Mouse (Mus musculus) limb, embryonic 12.5 days (tissue): ENCODE measurements around the gene Ifitm10. TPM values are rescaled to one million over a fixed set of nuclear protein-coding genes. Genes with fewer than 3 reads are reported as not detected.
"Not testable (repeated sequence)": the region's sequence is repeated elsewhere in the genome, so short reads cannot be mapped to it uniquely, and the experiment has no call there.

Experiments
- ATAC-seq: fragments of 200-750 bp; cut with Nextera tagmentation; 2 replicates; pipeline ENCODE4 v1.8.0; 2017; ENCODE audit warnings: low read depth, moderate TSS enrichment; ENCODE audit not compliant: insufficient number of reproducible peaks, insufficient read depth, low FRiP score, low TSS enrichment
- H3K27ac ChIP-seq: fragments of 300-500 bp; sonication (generic); 2 replicates; pipeline ENCODE4 v1.5.1; 2016; ENCODE audit warnings: mild to moderate bottlenecking, moderate library complexity
- H3K27me3 ChIP-seq: fragments of 300-500 bp; sonication (generic); 2 replicates; pipeline ENCODE4 v1.6.1; 2016; ENCODE audit warnings: mild to moderate bottlenecking, moderate library complexity
- H3K36me3 ChIP-seq: fragments of 300-500 bp; sonication (generic); 2 replicates; pipeline ENCODE4 v1.6.1; 2016; ENCODE audit warnings: mild to moderate bottlenecking, moderate library complexity
- H3K4me1 ChIP-seq: fragments of 300-500 bp; sonication (generic); replicated peaks from 2 replicates; pipeline ENCODE4 v1.6.1; 2016
- H3K4me2 ChIP-seq: fragments of 300-500 bp; sonication (generic); 2 replicates; pipeline ENCODE4 v1.6.1; 2016; ENCODE audit warnings: mild to moderate bottlenecking, moderate library complexity
- H3K4me3 ChIP-seq: fragments of 300-500 bp; sonication (generic); replicated peaks from 2 replicates; pipeline ENCODE4 v1.5.1; 2016; ENCODE audit warnings: mild to moderate bottlenecking
- H3K9ac ChIP-seq: fragments of 300-500 bp; sonication (generic); replicated peaks from 2 replicates; pipeline ENCODE4 v1.6.1; 2016; ENCODE audit warnings: mild to moderate bottlenecking, moderate library complexity
- H3K9me3 ChIP-seq: fragments of 300-500 bp; sonication (generic); 2 replicates; pipeline ENCODE4 v1.6.1; 2016; ENCODE audit warnings: mild to moderate bottlenecking, moderate library complexity
- WGBS: fragments of 180-500 bp; shearing (Covaris S2); methylation state at CpG from one replicate; pipeline ENCODE4 v1.1.7; 2016; 5-methylcytosine and 5-hydroxymethylcytosine counted together
- polyA plus RNA-seq: library from polyadenylated mRNA; unstranded; fragments of >200 nt; fragmentation: Nextera tagmentation; extraction: Ambion mirVana; gene quantifications from 2 replicates; pipeline ENCODE4 v1.2.1, GENCODE M21; 2016

Gene Ifitm10
- polyA plus RNA-seq, 1 experiment from 2014 or later: 0.33 TPM

DNA sequence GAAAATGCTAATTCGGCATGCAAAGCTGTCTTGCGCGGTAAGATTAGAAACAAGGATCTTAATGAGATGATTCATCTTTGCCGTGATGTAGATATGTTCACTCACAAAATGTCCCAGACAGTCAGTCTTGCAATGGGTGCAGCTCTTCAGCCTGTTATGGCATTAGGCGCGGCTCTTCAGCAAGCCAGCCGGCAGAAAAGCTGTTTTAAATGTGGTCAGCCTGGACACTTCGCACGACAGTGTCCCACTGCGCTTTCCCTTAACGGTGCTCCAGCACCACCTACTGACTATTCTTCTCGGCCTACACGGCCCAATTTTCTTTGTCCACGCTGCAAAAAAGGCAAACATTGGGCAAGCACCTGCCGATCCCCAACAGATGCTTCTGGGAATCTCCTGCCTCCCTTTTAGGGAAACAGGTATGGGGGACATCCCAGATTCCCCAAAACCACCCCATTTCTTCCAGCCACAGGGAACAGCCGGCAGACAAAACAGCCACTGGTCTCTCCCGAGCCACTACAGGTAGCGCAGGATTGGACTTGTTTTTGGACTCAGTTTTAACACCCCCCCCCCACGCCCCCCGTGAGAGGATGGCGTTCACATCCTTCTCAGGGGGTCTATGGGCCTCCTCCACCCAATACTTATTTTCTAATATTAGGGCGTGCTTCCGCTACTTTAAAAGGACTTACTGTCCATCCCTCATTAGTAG lies 88.3 kb downstream of the Ifitm10 start:
- Histone ChIP-seq H3K4me2 (peak overlapping the region; percentile 70), H3K36me3 (no peaks in the 10 kb centered on the region), H3K4me1 (peaks cover 7% of the 10 kb centered on the region; the same call in 1 of the 2 replicates), H3K9ac (peak overlapping the region; percentile 23; the same call in 1 of the 2 replicates), H3K27me3 (peaks cover 32% of the 10 kb centered on the region), H3K9me3 (no peaks in the 10 kb centered on the region), H3K4me3 (peak overlapping the region; percentile 53), H3K27ac (no peak overlapping the region)
- WGBS: 10% methylated on average over 23 of the region's 23 CpGs
- ATAC-seq: peak; percentile 65; the same call in 1 of the 2 replicates

DNA sequence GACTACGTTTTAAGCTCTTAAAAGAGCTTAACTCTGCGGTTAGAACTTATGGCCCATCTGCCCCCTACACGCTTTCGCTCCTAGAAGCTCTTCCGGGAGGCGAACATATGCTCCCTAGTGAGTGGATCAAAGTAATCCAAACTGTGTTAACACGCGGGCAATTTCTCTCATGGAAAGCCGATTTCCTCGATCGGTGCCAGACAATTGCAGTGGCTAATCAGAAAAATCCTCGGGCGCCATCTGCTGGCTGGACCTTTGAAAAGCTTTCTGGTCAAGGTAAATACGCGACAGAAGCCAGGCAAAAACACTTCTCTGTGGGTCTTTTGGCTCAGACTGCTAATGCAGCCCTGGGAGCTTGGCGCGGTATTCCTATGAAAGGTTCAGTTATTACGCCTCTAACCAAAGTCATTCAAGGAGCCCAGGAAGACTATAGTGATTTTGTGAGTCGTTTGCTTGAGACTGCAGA lies 88.9 kb downstream of the Ifitm10 start:
- Histone ChIP-seq H3K4me2 (peak overlapping the region; percentile 70), H3K36me3 (no peaks in the 10 kb centered on the region), H3K9me3 (no peaks in the 10 kb centered on the region), H3K4me3 (peak overlapping the region; percentile 53), H3K4me1 (peaks cover 7% of the 10 kb centered on the region; the same call in 1 of the 2 replicates), H3K9ac (peak overlapping the region; percentile 68), H3K27ac (peak overlapping the region; percentile 91), H3K27me3 (peaks cover 32% of the 10 kb centered on the region)
- ATAC-seq: peak; percentile 83
- WGBS: under 1% methylated on average over 19 of the region's 19 CpGs

DNA sequence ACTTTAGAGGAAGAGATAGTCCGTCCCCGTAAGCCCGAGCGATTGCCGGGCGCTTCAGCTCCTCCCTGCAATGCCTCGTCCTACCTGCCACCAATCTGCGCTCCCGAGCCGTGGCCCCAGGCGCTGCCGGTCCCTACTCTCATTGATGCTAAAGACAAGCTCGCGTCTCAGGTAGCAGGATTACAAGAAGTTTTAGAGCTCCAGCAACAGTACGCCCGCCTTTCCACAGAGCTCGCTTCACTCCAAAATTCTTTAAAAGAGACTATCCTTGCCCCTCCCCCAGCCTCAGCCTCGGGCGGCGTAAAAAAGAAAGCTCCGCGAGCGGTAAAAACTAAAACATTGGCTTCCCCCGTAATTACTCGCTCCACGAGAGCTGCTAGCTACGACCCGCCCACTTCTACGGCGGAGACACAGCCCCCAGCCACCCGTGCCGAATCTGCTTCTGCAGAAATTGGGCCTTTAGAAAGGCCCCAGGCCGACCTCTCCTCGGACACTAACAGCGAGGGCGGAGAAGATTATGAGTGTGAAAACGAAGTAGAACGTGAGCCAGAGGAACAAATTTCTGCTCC lies 89.4 kb downstream of the Ifitm10 start:
- under 1% methylated on average over 38 of the region's 38 CpGs for WGBS
- Histone ChIP-seq H3K9ac (peak overlapping the region; percentile 68), H3K4me2 (peak overlapping the region; percentile 70), H3K27ac (peak overlapping the region; percentile 91), H3K36me3 (no peaks in the 10 kb centered on the region), H3K4me1 (peaks cover 7% of the 10 kb centered on the region; the same call in 1 of the 2 replicates), H3K4me3 (peak overlapping the region; percentile 53), H3K27me3 (peaks cover 32% of the 10 kb centered on the region), H3K9me3 (no peaks in the 10 kb centered on the region)
- peak; percentile 74 for ATAC-seq

DNA sequence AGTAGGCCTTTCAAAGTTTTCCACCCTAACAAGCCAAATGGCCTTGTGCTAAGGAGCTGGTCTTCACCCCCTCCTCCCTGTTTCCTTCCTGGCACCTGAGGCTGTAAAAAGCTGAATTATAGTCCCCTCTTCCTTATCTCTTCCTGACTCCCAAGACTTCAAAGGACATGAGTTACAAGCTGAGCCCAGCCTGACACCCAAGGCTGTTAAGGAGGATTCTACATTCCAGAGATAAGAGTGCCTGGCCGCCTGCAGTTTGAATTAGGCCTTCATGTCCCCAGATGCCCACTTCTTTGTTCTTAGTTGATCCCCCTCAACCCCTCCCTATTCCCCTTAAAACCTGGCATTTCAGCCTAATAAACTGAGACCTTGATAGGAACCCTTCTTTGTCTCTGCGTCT lies 90.7 kb downstream of the Ifitm10 start:
- H3K4me1 ChIP-seq, H3K9me3 ChIP-seq, H3K36me3 ChIP-seq, H3K27ac ChIP-seq, H3K4me3 ChIP-seq, H3K9ac ChIP-seq, ATAC-seq: not testable (repeated sequence)
- 22% methylated on average over 2 of the region's 2 CpGs for WGBS
- Histone ChIP-seq H3K27me3 (peaks cover 32% of the 10 kb centered on the region), H3K4me2 (peak overlapping the region; percentile 70)

DNA sequence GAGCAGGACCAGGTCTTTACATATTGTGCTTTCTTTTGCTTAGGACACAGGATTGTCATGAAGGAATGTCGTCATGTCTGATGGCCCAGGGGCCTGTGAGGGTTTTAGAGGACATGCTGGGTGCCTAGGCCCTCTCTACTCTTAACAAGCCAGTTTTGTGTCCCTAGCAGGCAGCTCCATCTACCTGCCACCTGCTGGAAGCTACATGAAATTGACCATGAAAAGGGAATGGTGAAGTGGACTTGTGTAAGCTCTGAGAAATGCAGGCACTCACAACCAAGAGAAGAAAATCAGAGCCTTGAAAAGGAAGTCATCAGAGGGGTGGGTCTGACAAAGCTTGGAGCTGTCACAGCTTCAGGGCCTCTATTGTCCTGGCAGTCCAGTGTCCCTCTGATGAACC lies 94.3 kb downstream of the Ifitm10 start:
- H3K4me2 ChIP-seq, H3K4me3 ChIP-seq, H3K9ac ChIP-seq, H3K9me3 ChIP-seq, H3K4me1 ChIP-seq, H3K36me3 ChIP-seq, ATAC-seq, H3K27ac ChIP-seq: not testable (repeated sequence)
- 63% methylated on average over 1 of the region's 1 CpGs for WGBS
- peaks cover 13% of the 10 kb centered on the region for H3K27me3 ChIP-seq

DNA sequence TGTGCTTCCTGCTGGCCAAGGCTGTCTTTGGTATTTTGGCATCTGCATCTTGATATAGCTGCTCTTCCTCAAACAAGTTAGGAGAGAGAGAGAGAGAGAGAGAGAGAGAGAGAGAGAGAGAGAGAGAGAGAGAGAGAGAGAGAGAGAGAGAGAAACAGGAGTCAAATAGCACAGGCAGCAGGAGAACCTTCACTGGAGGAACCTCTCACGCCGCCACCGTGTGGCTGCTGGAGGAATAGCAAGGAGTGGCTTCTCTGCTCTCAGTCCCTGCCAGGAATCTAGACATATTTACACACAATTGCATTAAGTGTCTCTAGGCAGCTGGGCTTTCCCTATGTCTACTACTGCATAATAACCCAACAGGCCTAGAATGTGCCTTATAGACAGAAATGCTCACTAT lies 95.4 kb downstream of the Ifitm10 start:
- H3K4me1 ChIP-seq, ATAC-seq, H3K27ac ChIP-seq, H3K4me3 ChIP-seq, H3K4me2 ChIP-seq, H3K9ac ChIP-seq, H3K9me3 ChIP-seq, H3K36me3 ChIP-seq: not testable (repeated sequence)
- WGBS: 0% methylated on average over 3 of the region's 3 CpGs
- H3K27me3 ChIP-seq: peaks cover 12% of the 10 kb centered on the region

Other genes with a start within 250 kb of the Ifitm10 start
- not detected in 2 replicates for gene Gm39115, start 237.7 kb downstream of the Ifitm10 start, polyA plus RNA-seq
- not detected in 2 replicates for gene Gm45337, start 229.1 kb downstream of the Ifitm10 start, polyA plus RNA-seq
- not detected in 2 replicates for gene Gm29735, start 216.6 kb downstream of the Ifitm10 start, polyA plus RNA-seq
- not detected in 2 replicates for gene Gm4553, start 208.0 kb downstream of the Ifitm10 start, polyA plus RNA-seq
- gene Krtap5-2, start 197.7 kb downstream of the Ifitm10 start, polyA plus RNA-seq: not detected in 2 replicates
- not detected in 2 replicates for gene Gm10153, start 183.4 kb downstream of the Ifitm10 start, polyA plus RNA-seq
- not detected in 2 replicates for gene Krtap5-3, start 172.4 kb downstream of the Ifitm10 start, polyA plus RNA-seq
- not detected in 2 replicates for gene Gm7579, start 161.9 kb downstream of the Ifitm10 start, polyA plus RNA-seq
- not detected in 2 replicates for gene Krtap5-5, start 143.8 kb downstream of the Ifitm10 start, polyA plus RNA-seq
- gene Gm40460, start 132.7 kb downstream of the Ifitm10 start, polyA plus RNA-seq: not detected in 2 replicates
- gene Gm2431, start 115.4 kb downstream of the Ifitm10 start, polyA plus RNA-seq: not detected in 2 replicates
- gene Gm4559, start 99.4 kb downstream of the Ifitm10 start, polyA plus RNA-seq: not detected in 2 replicates
- gene Krtap5-1, start 76.6 kb downstream of the Ifitm10 start, polyA plus RNA-seq: not detected in 2 replicates
- gene Krtap5-4, start 70.2 kb downstream of the Ifitm10 start, polyA plus RNA-seq: not detected in 2 replicates
- gene Gm49369, start 8.9 kb upstream of the Ifitm10 start, polyA plus RNA-seq: 0.63 and 3.4 TPM in 2 replicates
- gene Ctsd, start 14.3 kb upstream of the Ifitm10 start, polyA plus RNA-seq: 135 and 145 TPM in 2 replicates
- 0.60 TPM in 1 of 2 replicates, not detected in the other for gene Syt8, start 61.1 kb upstream of the Ifitm10 start, polyA plus RNA-seq
- 14.4 and 15.3 TPM in 2 replicates for gene Tnni2, start 68.1 kb upstream of the Ifitm10 start, polyA plus RNA-seq
- 30.2 and 30.3 TPM in 2 replicates for gene Lsp1, start 87.1 kb upstream of the Ifitm10 start, polyA plus RNA-seq
- 14.3 and 17.3 TPM in 2 replicates for gene Tnnt3, start 125.1 kb upstream of the Ifitm10 start, polyA plus RNA-seq
- 29.4 and 33.3 TPM in 2 replicates for gene Mrpl23, start 158.9 kb upstream of the Ifitm10 start, polyA plus RNA-seq